Mouse (Mus musculus) lung, postnatal 0 days (tissue): Measurements from ENCODE around the gene Mrps31.

ENCODE experiments used
- CTCF ChIP-seq: IDR thresholded peaks from 2 replicates; pipeline ENCODE4 v1.5.1; 2016; ENCODE audit warnings: antibody characterized with exemption, mild to moderate bottlenecking
- EP300 ChIP-seq: IDR thresholded peaks from 2 replicates; pipeline ENCODE4 v1.6.1; 2016; ENCODE audit warnings: antibody characterized with exemption, mild to moderate bottlenecking, control low read depth

GRCm38 (mm10) chr8:22405733-22406132 lies 5.4 kb upstream of the Mrps31 start:
- TF ChIP-seq CTCF: no peak
- TF ChIP-seq EP300: no peak
